Mouse (Mus musculus): ENCODE results near the gene Rimbp3. TPM values are rescaled to one million over a fixed set of nuclear protein-coding genes. Genes with fewer than 3 reads are reported as not detected.
"Not testable (repeated sequence)": the region's sequence is repeated elsewhere in the genome, so short reads cannot be mapped to it uniquely, and the experiment has no call there.

Rimbp3 gene
- total RNA-seq, 2 experiments from 2014 or later: 3.0 to 3.5 TPM

- DNase-seq: no peak
Measured at GRCm38 (mm10) chr16:17220127-17220733, 11.8 kb downstream of the Rimbp3 start.

GRCm38 (mm10) chr16:17222197-17222596 is 13.8 kb downstream of the Rimbp3 start:
- DNase-seq: peak; percentile 93 to 97

GRCm38 (mm10) chr16:17225584-17225983 is 17.2 kb downstream of the Rimbp3 start:
- DNase-seq: no peak

GRCm38 (mm10) chr16:17226496-17226895 is 18.1 kb downstream of the Rimbp3 start:
- DNase-seq: no peak

GRCm38 (mm10) chr16:17231523-17231922 is 23.1 kb downstream of the Rimbp3 start:
- DNase-seq: not testable (repeated sequence)

- DNase-seq: peak; percentile 89 to 90
Measured at GRCm38 (mm10) chr16:17232794-17233701, 24.6 kb downstream of the Rimbp3 start, which contains the start of gene Hic2. Gene Hic2 (plus strand): TSS chr16:17233572.

- DNase-seq: peak; percentile 37 to 49
Measured at GRCm38 (mm10) chr16:17233702-17234498, 25.5 kb downstream of the Rimbp3 start.

GRCm38 (mm10) chr16:17234499-17234895 is 26.1 kb downstream of the Rimbp3 start:
- peak; percentile 18 to 26 for DNase-seq

GRCm38 (mm10) chr16:17234916-17235665 is 26.7 kb downstream of the Rimbp3 start:
- DNase-seq: no peak

- no peak for DNase-seq
Measured at GRCm38 (mm10) chr16:17237634-17238033, 29.2 kb downstream of the Rimbp3 start.

GRCm38 (mm10) chr16:17239409-17239808 is 31.0 kb downstream of the Rimbp3 start:
- DNase-seq: no peak

- no peak for DNase-seq
Measured at GRCm38 (mm10) chr16:17243731-17244130, 35.3 kb downstream of the Rimbp3 start.

- DNase-seq: no peak
Measured at GRCm38 (mm10) chr16:17244996-17245395, 36.6 kb downstream of the Rimbp3 start.

- no peak for DNase-seq
Measured at GRCm38 (mm10) chr16:17247727-17248126, 39.3 kb downstream of the Rimbp3 start.

- DNase-seq: no peak
Measured at GRCm38 (mm10) chr16:17249135-17249534, 40.7 kb downstream of the Rimbp3 start.

- peak in 1 of 2 experiments; percentile 31 for DNase-seq
Measured at GRCm38 (mm10) chr16:17251539-17251938, 43.1 kb downstream of the Rimbp3 start.

GRCm38 (mm10) chr16:17252086-17252726 is 43.8 kb downstream of the Rimbp3 start:
- DNase-seq: no peak

- no peak for DNase-seq
Measured at GRCm38 (mm10) chr16:17252841-17253240, 44.4 kb downstream of the Rimbp3 start.

GRCm38 (mm10) chr16:17254005-17254597 is 45.7 kb downstream of the Rimbp3 start:
- DNase-seq: no peak

GRCm38 (mm10) chr16:17255270-17255669 is 46.9 kb downstream of the Rimbp3 start:
- DNase-seq: no peak

- peak in 1 of 2 experiments; percentile 50 for DNase-seq
Measured at GRCm38 (mm10) chr16:17257359-17257821, 49.0 kb downstream of the Rimbp3 start.
